Mouse (Mus musculus): ENCODE data around the gene Tspan15.
A peak's percentile ranks its signal among the peaks of the same experiment; 100 is the strongest.

DNA sequence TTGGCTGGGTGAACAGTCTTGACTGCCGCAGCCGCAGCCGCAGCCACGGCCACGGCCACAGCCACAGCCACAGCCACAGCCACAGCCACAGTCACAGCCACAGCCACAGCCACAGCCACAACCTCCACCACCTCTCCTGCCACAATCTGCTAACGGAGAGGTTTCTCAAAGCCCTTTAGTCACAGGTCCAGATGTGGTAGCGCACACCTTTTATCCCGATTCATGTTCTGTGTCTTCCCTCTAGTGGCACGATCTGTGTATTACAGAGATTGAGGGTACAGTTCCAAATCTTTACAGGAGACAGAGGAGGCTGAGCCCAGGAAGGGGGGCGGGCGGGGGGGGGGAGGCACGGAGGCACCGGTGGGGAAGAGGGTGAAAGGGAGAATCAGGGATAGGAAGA is 11.8 kb upstream of the Tspan15 start:
- TF ChIP-seq CTCF (conservative IDR thresholded peaks at IDR 0.05; ENCODE audit: insufficient read depth, insufficient read length, low read depth, low read length) (peak; percentile 52), POLR2A (IDR thresholded peaks at IDR 0.05; ENCODE audit: low read depth, low read length) (no peak)

All from kidney, adult 2 months (tissue).